Mouse (Mus musculus): ENCODE measurements at regions not wholly inside any gene's neighbourhood (a gene's known extent, or its start where the extent isn't known, plus 50 kb on each side); places are given as distances from the start of the nearest gene placed in this dataset.

- 71% methylated on average over 1 of the region's 1 CpGs for WGBS
- ATAC-seq (ENCODE audit: low FRiP score) (no peak), DNase-seq (ENCODE audit: low spot score) (no peak)
Measured at GRCm38 (mm10) chr7:119333102-119333501, 126.0 kb downstream of the Gp2 start.

GRCm38 (mm10) chr7:119330460-119331109, 128.5 kb downstream of the Gp2 start:
- no peak overlapping the region for H3K4me3 ChIP-seq (replicated peaks; ENCODE audit: low read length)
- no peak overlapping the region for H3K27ac ChIP-seq
- 6% methylated on average over 5 of the region's 5 CpGs for WGBS
- no peaks in the 10 kb centered on the region for H3K27me3 ChIP-seq (ENCODE audit: control insufficient read depth, insufficient read depth, low read length)
- H3K9me3 ChIP-seq (ENCODE audit: control insufficient read depth, low read length) = no peaks in the 10 kb centered on the region
- no peak overlapping the region for H3K9ac ChIP-seq
- H3K36me3 ChIP-seq (replicated peaks; ENCODE audit: control insufficient read depth, insufficient read depth) = no peaks in the 10 kb centered on the region
- H3K4me2 ChIP-seq (replicated peaks) = no peak overlapping the region
- DNase-seq (ENCODE audit: low spot score) (peak; percentile 43), ATAC-seq (ENCODE audit: low FRiP score) (peak; percentile 84)
- peaks cover 10% of the 10 kb centered on the region; the same call in 1 of the 2 replicates for H3K4me1 ChIP-seq (replicated peaks; ENCODE audit: control insufficient read depth, insufficient read depth, low read length)

More at GRCm38 (mm10) chr7:119333102-119333501, 126.0 kb downstream of the Gp2 start:
- Histone ChIP-seq H3K36me3 (replicated peaks; ENCODE audit: control insufficient read depth, insufficient read depth) (no peaks in the 10 kb centered on the region), H3K27ac (no peak overlapping the region), H3K9me3 (ENCODE audit: control insufficient read depth, low read length) (no peaks in the 10 kb centered on the region), H3K4me3 (replicated peaks; ENCODE audit: low read length) (no peak overlapping the region), H3K4me1 (replicated peaks; ENCODE audit: control insufficient read depth, insufficient read depth, low read length) (peaks cover 10% of the 10 kb centered on the region; the same call in 1 of the 2 replicates), H3K27me3 (ENCODE audit: control insufficient read depth, insufficient read depth, low read length) (no peaks in the 10 kb centered on the region), H3K4me2 (replicated peaks) (no peak overlapping the region), H3K9ac (no peak overlapping the region)

GRCm38 (mm10) chr7:119296307-119296706, 111.9 kb upstream of the Gpr139 start:
- Histone ChIP-seq H3K4me3 (replicated peaks; ENCODE audit: low read length) (no peak overlapping the region), H3K4me2 (replicated peaks) (no peak overlapping the region), H3K9me3 (ENCODE audit: control insufficient read depth, low read length) (no peaks in the 10 kb centered on the region), H3K9ac (no peak overlapping the region), H3K27ac (no peak overlapping the region), H3K27me3 (ENCODE audit: control insufficient read depth, insufficient read depth, low read length) (no peaks in the 10 kb centered on the region), H3K36me3 (replicated peaks; ENCODE audit: control insufficient read depth, insufficient read depth) (no peaks in the 10 kb centered on the region), H3K4me1 (replicated peaks; ENCODE audit: control insufficient read depth, insufficient read depth, low read length) (no peaks in the 10 kb centered on the region)
- WGBS = 73% methylated on average over 4 of the region's 4 CpGs
- DNase-seq (ENCODE audit: low spot score) = no peak
- ATAC-seq (ENCODE audit: low FRiP score) = no peak

- 82% methylated on average over 2 of the region's 2 CpGs for WGBS
- no peak overlapping the region for H3K4me2 ChIP-seq (replicated peaks)
- H3K36me3 ChIP-seq (replicated peaks; ENCODE audit: control insufficient read depth, insufficient read depth) = no peaks in the 10 kb centered on the region
- H3K9ac ChIP-seq = no peak overlapping the region
- no peaks in the 10 kb centered on the region for H3K4me1 ChIP-seq (replicated peaks; ENCODE audit: control insufficient read depth, insufficient read depth, low read length)
- no peaks in the 10 kb centered on the region for H3K27me3 ChIP-seq (ENCODE audit: control insufficient read depth, insufficient read depth, low read length)
- H3K9me3 ChIP-seq (ENCODE audit: control insufficient read depth, low read length) = no peaks in the 10 kb centered on the region
- DNase-seq (ENCODE audit: low spot score) (no peak), ATAC-seq (ENCODE audit: low FRiP score) (no peak)
- H3K27ac ChIP-seq = no peak overlapping the region
- no peak overlapping the region for H3K4me3 ChIP-seq (replicated peaks; ENCODE audit: low read length)
Measured at GRCm38 (mm10) chr7:119291442-119291841, 107.0 kb upstream of the Gpr139 start.

GRCm38 (mm10) chr7:119285290-119285689, 100.9 kb upstream of the Gpr139 start:
- no peaks in the 10 kb centered on the region for H3K4me1 ChIP-seq (replicated peaks; ENCODE audit: control insufficient read depth, insufficient read depth, low read length)
- H3K4me2 ChIP-seq (replicated peaks) = no peak overlapping the region
- H3K27me3 ChIP-seq (ENCODE audit: control insufficient read depth, insufficient read depth, low read length) = no peaks in the 10 kb centered on the region
- DNase-seq (ENCODE audit: low spot score) (peak; percentile 25), ATAC-seq (ENCODE audit: low FRiP score) (peak; percentile 70)
- no peak overlapping the region for H3K4me3 ChIP-seq (replicated peaks; ENCODE audit: low read length)
- 74% methylated on average over 5 of the region's 5 CpGs for WGBS
- H3K9me3 ChIP-seq (ENCODE audit: control insufficient read depth, low read length) = no peaks in the 10 kb centered on the region
- H3K9ac ChIP-seq = no peak overlapping the region
- no peaks in the 10 kb centered on the region for H3K36me3 ChIP-seq (replicated peaks; ENCODE audit: control insufficient read depth, insufficient read depth)
- H3K27ac ChIP-seq = no peak overlapping the region

GRCm38 (mm10) chr7:119279896-119280661, 95.7 kb upstream of the Gpr139 start:
- Histone ChIP-seq H3K4me2 (replicated peaks) (no peak overlapping the region), H3K9me3 (ENCODE audit: control insufficient read depth, low read length) (no peaks in the 10 kb centered on the region), H3K27ac (no peak overlapping the region; the same call in 1 of the 2 replicates), H3K9ac (no peak overlapping the region), H3K36me3 (replicated peaks; ENCODE audit: control insufficient read depth, insufficient read depth) (no peaks in the 10 kb centered on the region), H3K4me3 (replicated peaks; ENCODE audit: low read length) (no peak overlapping the region), H3K27me3 (ENCODE audit: control insufficient read depth, insufficient read depth, low read length) (no peaks in the 10 kb centered on the region), H3K4me1 (replicated peaks; ENCODE audit: control insufficient read depth, insufficient read depth, low read length) (no peaks in the 10 kb centered on the region)
- ATAC-seq (ENCODE audit: low FRiP score) = no peak
- no peak for DNase-seq (ENCODE audit: low spot score)
- WGBS = 77% methylated on average over 3 of the region's 3 CpGs

- no peaks in the 10 kb centered on the region for H3K36me3 ChIP-seq (replicated peaks; ENCODE audit: control insufficient read depth, insufficient read depth)
- no peak overlapping the region for H3K4me3 ChIP-seq (replicated peaks; ENCODE audit: low read length)
- H3K27ac ChIP-seq = no peak overlapping the region
- no peaks in the 10 kb centered on the region for H3K27me3 ChIP-seq (ENCODE audit: control insufficient read depth, insufficient read depth, low read length)
- DNase-seq (ENCODE audit: low spot score) = no peak
- H3K9ac ChIP-seq = no peak overlapping the region
- no peaks in the 10 kb centered on the region for H3K4me1 ChIP-seq (replicated peaks; ENCODE audit: control insufficient read depth, insufficient read depth, low read length)
- 89% methylated on average over 3 of the region's 3 CpGs for WGBS
- no peak overlapping the region for H3K4me2 ChIP-seq (replicated peaks)
- no peak for ATAC-seq (ENCODE audit: low FRiP score)
- H3K9me3 ChIP-seq (ENCODE audit: control insufficient read depth, low read length) = no peaks in the 10 kb centered on the region
Measured at GRCm38 (mm10) chr7:119272621-119273020, 88.2 kb upstream of the Gpr139 start.

GRCm38 (mm10) chr7:119271427-119271826, 87.0 kb upstream of the Gpr139 start:
- H3K9me3 ChIP-seq (ENCODE audit: control insufficient read depth, low read length) = no peaks in the 10 kb centered on the region
- ATAC-seq (ENCODE audit: low FRiP score) (no peak), DNase-seq (ENCODE audit: low spot score) (no peak)
- H3K36me3 ChIP-seq (replicated peaks; ENCODE audit: control insufficient read depth, insufficient read depth) = no peaks in the 10 kb centered on the region
- no peak overlapping the region for H3K4me3 ChIP-seq (replicated peaks; ENCODE audit: low read length)
- WGBS = 85% methylated on average over 1 of the region's 1 CpGs
- no peaks in the 10 kb centered on the region for H3K27me3 ChIP-seq (ENCODE audit: control insufficient read depth, insufficient read depth, low read length)
- no peaks in the 10 kb centered on the region for H3K4me1 ChIP-seq (replicated peaks; ENCODE audit: control insufficient read depth, insufficient read depth, low read length)
- H3K4me2 ChIP-seq (replicated peaks) = no peak overlapping the region
- H3K27ac ChIP-seq = peak overlapping the region; percentile 16; the same call in 1 of the 2 replicates
- no peak overlapping the region for H3K9ac ChIP-seq

GRCm38 (mm10) chr7:119270826-119271420, 86.5 kb upstream of the Gpr139 start:
- no peak overlapping the region for H3K9ac ChIP-seq
- ATAC-seq (ENCODE audit: low FRiP score) = no peak
- DNase-seq (ENCODE audit: low spot score) = no peak
- H3K4me2 ChIP-seq (replicated peaks) = no peak overlapping the region
- WGBS = 38% methylated on average over 8 of the region's 8 CpGs
- no peaks in the 10 kb centered on the region for H3K4me1 ChIP-seq (replicated peaks; ENCODE audit: control insufficient read depth, insufficient read depth, low read length)
- H3K27ac ChIP-seq = peak overlapping the region; percentile 23; the same call in 1 of the 2 replicates
- no peaks in the 10 kb centered on the region for H3K36me3 ChIP-seq (replicated peaks; ENCODE audit: control insufficient read depth, insufficient read depth)
- no peak overlapping the region for H3K4me3 ChIP-seq (replicated peaks; ENCODE audit: low read length)
- no peaks in the 10 kb centered on the region for H3K27me3 ChIP-seq (ENCODE audit: control insufficient read depth, insufficient read depth, low read length)
- H3K9me3 ChIP-seq (ENCODE audit: control insufficient read depth, low read length) = no peaks in the 10 kb centered on the region
